Mouse (Mus musculus) bone marrow macrophage, adult 2 months (primary cell): Measurements from ENCODE around the gene Gdpd5.

Experiments used
- CTCF ChIP-seq: IDR thresholded peaks from 2 replicates; pipeline ENCODE4 v1.5.1; 2012; ENCODE audit warnings: low read depth, mild to moderate bottlenecking, low read length, moderate library complexity
- POLR2A ChIP-seq: IDR thresholded peaks from 2 replicates; pipeline ENCODE4 v1.6.1; 2012; ENCODE audit warnings: mild to moderate bottlenecking, low read depth, low read length, borderline replicate concordance

DNA sequence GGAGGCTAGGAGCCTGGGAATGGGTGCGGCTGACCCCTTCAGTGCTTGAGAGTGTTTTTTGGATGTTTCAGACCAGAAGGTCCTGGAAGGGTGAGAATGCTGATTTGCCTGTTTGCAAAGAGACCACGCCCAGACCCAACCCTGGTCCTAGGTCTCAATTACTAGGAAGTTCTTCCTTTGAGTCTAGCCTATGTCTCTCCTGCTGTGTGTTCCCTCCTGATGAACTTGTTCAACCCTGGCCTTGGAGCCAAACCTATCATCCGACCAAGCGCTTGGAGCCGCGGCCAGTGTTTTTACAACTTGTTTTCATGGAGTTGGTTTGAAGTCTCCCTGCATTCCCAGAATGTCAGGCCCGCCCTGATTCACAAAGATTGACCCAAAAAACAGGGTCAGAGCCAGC, 22.0 kb downstream of the Gdpd5 start:
- TF ChIP-seq CTCF = no peak
- no peak for TF ChIP-seq POLR2A
